Mouse (Mus musculus) myocyte (in vitro differentiated cells): ENCODE data around the gene Ccdc91.

Experiments
- CEBPB ChIP-seq: IDR thresholded peaks from 2 replicates; pipeline ENCODE4 v1.6.1; 2011; ENCODE audit warnings: mild to moderate bottlenecking, moderate library complexity; ENCODE audit not compliant: poor library complexity, insufficient read depth, severe bottlenecking
- E2F4 ChIP-seq: IDR thresholded peaks from one replicate; pipeline ENCODE4 v1.6.1; 2011; ENCODE audit warnings: mild to moderate bottlenecking, control low read depth, moderate library complexity; ENCODE audit not compliant: insufficient read depth
- MAX ChIP-seq: IDR thresholded peaks from one replicate; pipeline ENCODE4 v1.6.1; 2011; ENCODE audit warnings: low read depth, mild to moderate bottlenecking, control low read depth
- POLR2A ChIP-seq: IDR thresholded peaks from one replicate; pipeline ENCODE4 v1.6.1; 2011; ENCODE audit warnings: low read depth, mild to moderate bottlenecking, control low read depth, moderate library complexity; ENCODE audit not compliant: insufficient read length
- POLR2AphosphoS2 ChIP-seq: IDR thresholded peaks from one replicate; pipeline ENCODE4 v1.6.1; 2011; ENCODE audit warnings: low read depth, control low read depth; ENCODE audit not compliant: insufficient read length
- USF1 ChIP-seq: IDR thresholded peaks from one replicate; pipeline ENCODE4 v1.6.1; 2011; ENCODE audit warnings: low read depth, mild to moderate bottlenecking, control low read depth, moderate library complexity

DNA sequence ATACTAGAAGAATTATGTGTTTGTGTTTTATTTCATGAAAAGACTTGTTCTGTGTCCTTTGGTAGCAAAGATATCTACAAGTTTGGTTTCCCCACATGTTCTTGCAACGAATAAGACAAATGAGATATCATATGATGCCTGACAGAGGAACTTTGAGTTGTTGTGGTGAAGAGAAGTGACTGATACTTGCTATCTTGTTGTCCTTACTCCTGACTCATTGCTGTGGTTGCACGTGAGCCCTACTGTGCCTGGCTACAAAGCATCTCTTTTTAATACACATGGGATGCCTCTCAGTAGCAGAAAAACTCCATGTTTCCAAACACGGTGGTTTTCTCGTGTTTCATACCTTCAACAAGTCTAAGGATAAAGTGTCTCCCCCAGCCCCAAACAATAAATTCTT lies 186.2 kb downstream of the Ccdc91 start:
- no peak for TF ChIP-seq USF1
- no peak for TF ChIP-seq POLR2A
- no peak for TF ChIP-seq MAX
- no peak for TF ChIP-seq POLR2AphosphoS2
- TF ChIP-seq CEBPB, result no peak
- no peak for TF ChIP-seq E2F4
